ENCODE assay signal across 14 mouse cellular contexts in the genomic region with DNA sequence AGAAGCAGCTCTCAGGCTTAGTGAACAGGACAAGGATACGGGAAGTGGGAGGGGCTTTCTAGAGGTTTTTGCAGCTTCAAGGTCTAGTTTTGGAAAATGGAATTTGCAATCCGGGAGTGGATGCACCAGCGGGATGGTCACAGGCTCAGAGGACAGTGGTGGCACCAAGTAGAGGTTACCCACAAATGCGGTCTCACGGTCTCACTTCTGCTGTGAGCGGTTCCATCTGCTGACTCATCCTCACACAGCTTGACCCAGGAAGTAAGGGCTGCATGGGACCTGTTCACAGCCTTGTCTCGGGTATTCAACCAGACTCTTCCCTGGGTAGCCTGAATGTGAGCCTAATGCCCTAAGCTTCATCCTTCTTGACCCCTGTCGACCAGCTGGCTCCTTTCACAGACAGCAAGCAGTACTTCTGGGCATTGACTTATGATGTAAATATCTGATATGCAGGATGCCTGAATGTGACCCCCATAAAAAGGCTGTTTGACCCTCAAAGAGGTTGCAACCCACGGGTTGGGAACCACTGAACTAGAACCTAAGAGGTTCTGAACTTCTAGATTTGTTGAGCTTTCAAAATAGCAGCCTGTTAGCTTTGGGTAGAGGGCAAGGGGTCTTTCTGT. TPM values are rescaled to one million over a fixed set of nuclear protein-coding genes. Genes with fewer than 3 reads are reported as not detected.
DNase-seq lines count a peak whose midpoint lies in the region; ATAC-seq and TF ChIP-seq lines count a peak whose summit lies in the region.
"Had no signal": no experiment of that assay in that cellular context is flagged by ENCODE, and none has a peak within 500 bp of the region (broad histone marks: within the 10 kb centered on the region; RNA-seq: fewer than 3 reads in every experiment).

No protein-coding gene starts in this region.

- WGBS in liver, embryonic 14.5 days (ENCODE audit: insufficient replicate concordance) = 37% methylated on average over 9 of the region's 9 CpGs
- 44% methylated on average over 9 of the region's 9 CpGs for WGBS in small intestine, adult 2 months

- no peaks in the 10 kb centered on the region; the same call in 1 of the 2 replicates for H3K27me3 ChIP-seq in liver, embryonic 14.5 days (ENCODE audit: control insufficient read depth, insufficient read depth, low read length)
- no peaks in the 10 kb centered on the region for H3K27me3 ChIP-seq in small intestine, adult 2 months (ENCODE audit: control insufficient read depth, insufficient read depth, low read length)
- H3K27me3 ChIP-seq: intestine, embryonic 15.5 days had no signal

- no peak for TF ChIP-seq CTCF in liver, embryonic 14.5 days (IDR thresholded peaks at IDR 0.05; ENCODE audit: low read depth)
- TF ChIP-seq CTCF in small intestine, adult 2 months (IDR thresholded peaks at IDR 0.05; ENCODE audit: extremely low read depth, insufficient read length, insufficient replicate concordance, low read depth, low read length) = no peak

- no peak overlapping the region for H3K4me3 ChIP-seq in liver, embryonic 14.5 days (ENCODE audit: insufficient read depth in 1 of 2, low read depth in 2 of 2, low read length in 2 of 2)
- no peak overlapping the region; the same call in 1 of the 2 replicates for H3K4me3 ChIP-seq in small intestine, adult 2 months (ENCODE audit: low read depth, low read length)
- H3K4me3 ChIP-seq: forebrain, embryonic 12.5 days; intestine, embryonic 15.5 days had no signal

- TF ChIP-seq EP300 in liver, embryonic 14.5 days (IDR thresholded peaks at IDR 0.05; ENCODE audit: low read depth) = no peak

- peaks cover 24 to 43% of the 10 kb centered on the region in 2 experiments for H3K4me1 ChIP-seq in liver, embryonic 14.5 days (replicated peaks; ENCODE audit: control insufficient read depth in 2 of 2, insufficient read depth in 2 of 2, low read length in 1 of 2)
- H3K4me1 ChIP-seq in small intestine, adult 2 months (ENCODE audit: control insufficient read depth, insufficient read depth, insufficient read length, low read length) = peaks cover 37% of the 10 kb centered on the region

- DNase-seq in adrenal gland, postnatal 14 days = peak; percentile 35
- no peak for DNase-seq in adrenal gland, postnatal 25 days
- peak; percentile 23 to 44 for DNase-seq in spleen, postnatal 36 days (ENCODE audit: low spot score in 2 of 2)
- no peak for DNase-seq in spleen, adult 12 weeks (ENCODE audit: low spot score)
- no peak for DNase-seq in liver, embryonic 14.5 days (ENCODE audit: low read depth in 3 of 3, low spot score in 3 of 3)
- no peak for DNase-seq in cerebellum, adult 9-10 months
- no peak for DNase-seq in lung, postnatal 4 days
- DNase-seq: B cell, adult 2 months; cerebellum, adult 2 months; layer of hippocampus, postnatal 36 days; thymus, postnatal 14 days had no signal

- H3K9ac ChIP-seq in liver, embryonic 14.5 days (replicated peaks) = no peak overlapping the region
- H3K9ac ChIP-seq: forebrain, embryonic 12.5 days; intestine, embryonic 15.5 days had no signal

- TF ChIP-seq POLR2A in small intestine, adult 2 months (IDR thresholded peaks at IDR 0.05; ENCODE audit: low read depth, low read length) = no peak

- no peaks in the 10 kb centered on the region for H3K9me3 ChIP-seq in liver, embryonic 14.5 days (ENCODE audit: control insufficient read depth, low read length)
- H3K9me3 ChIP-seq: forebrain, embryonic 12.5 days; intestine, embryonic 15.5 days had no signal

- no peak overlapping the region for H3K4me2 ChIP-seq in liver, embryonic 14.5 days (ENCODE audit: low read depth)
- H3K4me2 ChIP-seq: forebrain, embryonic 12.5 days; intestine, embryonic 15.5 days had no signal

- H3K36me3 ChIP-seq in liver, embryonic 14.5 days (replicated peaks; ENCODE audit: control insufficient read depth, insufficient read depth, low read depth) = no peaks in the 10 kb centered on the region
- no peaks in the 10 kb centered on the region for H3K36me3 ChIP-seq in small intestine, adult 2 months (ENCODE audit: control insufficient read depth, insufficient read depth, low read length)
- H3K36me3 ChIP-seq: forebrain, embryonic 12.5 days; intestine, embryonic 15.5 days had no signal

- H3K27ac ChIP-seq in liver, embryonic 14.5 days = no peak overlapping the region
- peak overlapping the region; percentile 30; the same call in 1 of the 2 replicates for H3K27ac ChIP-seq in small intestine, adult 2 months (ENCODE audit: insufficient read depth, low read depth, low read length)
- H3K27ac ChIP-seq: forebrain, embryonic 12.5 days; intestine, embryonic 15.5 days had no signal

- ATAC-seq in liver, embryonic 14.5 days (ENCODE audit: insufficient read depth) = peak; percentile 33
- ATAC-seq: intestine, embryonic 15.5 days had no signal

RNA-seq across cellular contexts. Expression of gene Slc30a1, which starts 30.8 kb away (rescaled TPM):
- 17.8 and 25.2 TPM in 2 replicates for total RNA-seq in adrenal gland, postnatal 14 days (2021)
- total RNA-seq in adrenal gland, postnatal 25 days (2021) = 19.8 and 22.0 TPM in 2 replicates
- 3.8 and 5.9 TPM in 2 replicates for polyA plus RNA-seq in liver, embryonic 14.5 days (2012; rRNA removed)
- 2.1 and 3.2 TPM in 2 replicates for polyA plus RNA-seq in liver, embryonic 14.5 days (2014; fragmentation: Nextera tagmentation; extraction: Ambion mirVana)
- polyA plus RNA-seq in small intestine, adult 2 months (2012; rRNA removed) = 15.3 and 16.5 TPM in 2 replicates

RNA-seq across cellular contexts. Expression of gene Nek2, which starts 54.5 kb away (rescaled TPM):
- 9.3 and 10.0 TPM in 2 replicates for total RNA-seq in adrenal gland, postnatal 14 days (2021)
- 6.7 and 6.8 TPM in 2 replicates for total RNA-seq in adrenal gland, postnatal 25 days (2021)
- 11.2 and 14.4 TPM in 2 replicates for polyA plus RNA-seq in liver, embryonic 14.5 days (2012; rRNA removed)
- 28.8 and 33.0 TPM in 2 replicates for polyA plus RNA-seq in liver, embryonic 14.5 days (2014; fragmentation: Nextera tagmentation; extraction: Ambion mirVana)
- 1.7 and 5.5 TPM in 2 replicates for polyA plus RNA-seq in small intestine, adult 2 months (2012; rRNA removed)

Comparison
In these comparisons a context has a peak if more than half of its experiments do, and no peak if none do; other contexts are left out.
1. DNase-seq: peak in adrenal gland, postnatal 14 days (single experiment) and spleen, postnatal 36 days (2 of 2); none in adrenal gland, postnatal 25 days (single experiment), spleen, adult 12 weeks (single experiment), liver, embryonic 14.5 days (0 of 3), cerebellum, adult 9-10 months (single experiment) and lung, postnatal 4 days (0 of 2).